Mouse (Mus musculus) Patski (cell line): Measurements from ENCODE around the gene Prdm16. TPM values are rescaled to one million over a fixed set of nuclear protein-coding genes. Genes with fewer than 3 reads are reported as not detected.

Experiments used
- ATAC-seq: fragments of 100-300 bp; one replicate; pipeline ENCODE4 v1.8.0; 2021
- CTCF ChIA-PET: fragments of 350-600 bp; sonication (Branson Sonifier 250); formaldehyde crosslinking; loops from one replicate; lab custom pipeline; 2022; ENCODE audit warnings: inconsistent platforms; lab: Charles Lee
- POLR2A ChIA-PET: fragments of 350-600 bp; sonication (Branson Sonifier 250); formaldehyde crosslinking; loops from one replicate; lab custom pipeline; 2022; ENCODE audit warnings: antibody characterized with exemption, inconsistent platforms; lab: Charles Lee
- DNase-seq: peaks from one replicate; pipeline ENCODE4 v3.0.0-alpha.2; 2011; ENCODE audit warnings: low read depth, low spot score
- H3K27me3 ChIP-seq: fragments of 371-371 bp; one replicate; pipeline ENCODE4 v1.5.1; 2021
- CTCF ChIP-seq: fragments of 100-300 bp; IDR thresholded peaks from one replicate; pipeline ENCODE4 v1.5.1; 2021
- in situ Hi-C: fragments of 300-500 bp; cut with MboI; formaldehyde crosslinking; loops from 3 replicates; pipeline ENCODE4 v1.11.1; 2018; ENCODE audit warnings: low pct_unique_long_range_greater_than_20kb, mixed read lengths
- polyA plus RNA-seq: library from polyadenylated mRNA; unstranded; gene quantifications from one replicate; pipeline ENCODE4 v1.2.3, GENCODE M21; 2021

The Prdm16 gene
- polyA plus RNA-seq, 1 experiment from 2014 or later = not detected

GRCm38 (mm10) chr4:154512518-154513090, 124.1 kb downstream of the Prdm16 start:
- no peak for DNase-seq
- ATAC-seq = no peak
- ChIA-PET CTCF (no interaction called here), POLR2A (no interaction called here)
- H3K27me3 ChIP-seq = no peaks in the 10 kb centered on the region
- in situ Hi-C loops = no loop called here
- no peak for TF ChIP-seq CTCF

DNA sequence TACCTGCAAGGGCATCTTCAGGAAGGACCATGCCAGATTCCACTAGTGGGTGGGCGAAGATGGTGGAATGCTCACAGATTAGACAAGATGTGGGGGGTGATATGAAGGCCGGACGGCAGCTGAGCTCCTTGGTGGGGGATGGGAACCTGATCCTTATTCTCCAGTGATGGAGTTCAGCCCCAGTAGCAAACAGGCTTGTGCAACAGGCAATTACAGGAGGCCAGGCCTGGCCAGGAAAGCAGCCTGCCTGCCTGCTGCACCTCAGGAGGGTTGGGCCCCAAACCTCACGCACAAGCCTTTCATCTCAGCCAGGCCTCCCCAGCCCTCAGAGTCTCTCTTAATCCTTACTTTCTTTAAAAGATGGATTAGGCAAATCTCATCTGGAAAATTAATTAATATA, 124.9 kb downstream of the Prdm16 start:
- CTCF ChIA-PET = no interaction called here
- in situ Hi-C loops = no loop called here
- TF ChIP-seq CTCF = no peak
- POLR2A ChIA-PET = no interaction called here
- ATAC-seq (no peak), DNase-seq (no peak)
- peaks cover 3% of the 10 kb centered on the region for H3K27me3 ChIP-seq

DNA sequence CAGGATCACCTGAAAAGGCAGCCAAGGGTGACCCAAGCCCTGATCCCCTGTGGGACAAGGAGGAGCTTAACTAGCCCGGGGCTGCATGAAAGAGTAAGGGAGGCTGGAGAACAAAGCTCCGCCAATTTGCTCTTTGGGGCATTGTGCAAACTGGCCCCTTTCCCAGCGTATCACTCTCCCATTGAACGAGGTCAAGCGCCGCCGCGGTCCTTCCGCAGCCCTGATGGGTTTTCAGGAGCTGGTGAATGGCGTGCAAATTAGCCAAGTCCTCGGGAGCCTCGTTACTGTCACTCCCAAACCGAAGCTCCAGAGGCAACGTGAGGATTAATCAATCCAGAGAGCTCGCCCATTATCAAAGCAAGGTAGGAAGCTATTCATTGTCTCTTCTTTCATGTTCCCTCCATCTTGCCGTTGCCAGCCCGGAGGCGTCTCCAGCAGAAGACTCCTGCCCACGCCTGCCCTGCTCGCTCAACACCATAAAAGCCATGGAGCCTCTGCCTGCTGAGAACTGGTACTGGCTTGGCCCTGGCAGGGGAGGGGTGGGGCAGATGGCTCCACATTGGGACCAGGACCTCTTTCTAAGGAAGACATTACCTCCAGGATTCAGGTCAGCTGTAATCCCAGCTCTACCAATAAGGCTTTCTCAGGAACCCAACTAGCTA, 129.8 kb downstream of the Prdm16 start:
- POLR2A ChIA-PET = no interaction called here
- TF ChIP-seq CTCF = no peak
- CTCF ChIA-PET = no interaction called here
- in situ Hi-C loops = no loop called here
- DNase-seq (no peak), ATAC-seq (no peak)
- H3K27me3 ChIP-seq = peaks cover 19% of the 10 kb centered on the region

DNA sequence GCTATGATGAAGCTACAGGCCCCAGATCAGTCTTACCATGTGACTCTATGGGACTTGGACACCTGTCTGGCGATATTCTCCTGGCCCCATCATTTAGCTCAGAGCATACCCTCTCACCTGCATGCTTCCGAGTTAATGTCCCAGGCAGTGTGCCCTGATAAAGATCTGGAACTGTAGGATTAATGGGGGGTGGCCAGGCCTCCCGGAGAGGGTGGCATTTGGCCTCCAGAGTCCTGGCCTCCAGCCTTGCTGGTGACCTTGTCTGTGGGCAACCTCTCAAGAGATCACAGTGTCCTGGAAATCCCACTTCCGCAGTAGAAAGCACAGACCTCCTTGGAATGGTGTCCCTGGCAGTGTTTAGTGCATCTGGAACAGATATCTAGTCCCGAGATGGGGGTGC, 131.4 kb downstream of the Prdm16 start:
- in situ Hi-C loops = no loop called here
- TF ChIP-seq CTCF = no peak
- ATAC-seq (no peak), DNase-seq (no peak)
- peaks cover 19% of the 10 kb centered on the region for H3K27me3 ChIP-seq
- ChIA-PET POLR2A (no interaction called here), CTCF (no interaction called here)

DNA sequence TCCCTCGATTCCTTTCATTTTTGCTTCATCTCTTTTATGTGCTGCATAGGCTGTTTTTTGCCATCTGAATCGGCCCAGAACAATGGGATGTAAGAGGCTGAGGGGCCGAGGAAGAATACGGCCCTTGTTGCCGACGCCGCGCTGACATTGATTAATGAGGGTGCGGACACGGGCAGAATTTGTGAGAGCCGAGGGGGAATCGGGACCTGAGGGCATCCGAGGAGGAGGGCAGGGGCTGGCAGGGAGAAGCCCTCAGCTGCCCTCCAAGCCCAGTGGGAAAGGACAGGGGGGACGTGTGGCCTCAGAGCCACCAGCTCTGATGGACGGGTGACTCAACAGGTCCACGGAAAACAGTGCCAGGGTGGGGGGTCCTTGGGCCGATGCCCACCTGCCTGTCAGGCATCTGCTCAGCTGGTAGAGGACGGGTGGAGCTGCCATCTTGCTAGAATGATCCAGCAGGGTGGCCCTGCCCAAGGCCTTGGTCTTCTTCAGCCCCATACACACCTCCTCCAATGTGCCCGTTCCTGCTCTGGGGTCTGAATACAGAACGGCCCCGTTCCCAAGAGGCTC, 133.3 kb downstream of the Prdm16 start:
- peaks cover 19% of the 10 kb centered on the region for H3K27me3 ChIP-seq
- in situ Hi-C loops = no loop called here
- no peak for TF ChIP-seq CTCF
- DNase-seq (no peak), ATAC-seq (no peak)
- ChIA-PET CTCF (no interaction called here), POLR2A (no interaction called here)

GRCm38 (mm10) chr4:154502403-154503000, 134.2 kb downstream of the Prdm16 start:
- DNase-seq (no peak), ATAC-seq (no peak)
- peaks cover 23% of the 10 kb centered on the region for H3K27me3 ChIP-seq
- TF ChIP-seq CTCF = no peak
- POLR2A ChIA-PET = no interaction called here
- CTCF ChIA-PET = no interaction called here
- in situ Hi-C loops = no loop called here

- ATAC-seq = no peak
- in situ Hi-C loops = no loop called here
- H3K27me3 ChIP-seq = peaks cover 14% of the 10 kb centered on the region
- TF ChIP-seq CTCF = no peak
- ChIA-PET POLR2A (no interaction called here), CTCF (no interaction called here)
- no peak for DNase-seq
These were observed 136.0 kb downstream of the Prdm16 start for GRCm38 (mm10) chr4:154500695-154501094.

GRCm38 (mm10) chr4:154499701-154500523, 136.8 kb downstream of the Prdm16 start:
- in situ Hi-C loops = no loop called here
- ChIA-PET POLR2A (no interaction called here), CTCF (no interaction called here)
- ATAC-seq (no peak), DNase-seq (peak; percentile 19)
- H3K27me3 ChIP-seq = peaks cover 14% of the 10 kb centered on the region
- no peak for TF ChIP-seq CTCF

DNA sequence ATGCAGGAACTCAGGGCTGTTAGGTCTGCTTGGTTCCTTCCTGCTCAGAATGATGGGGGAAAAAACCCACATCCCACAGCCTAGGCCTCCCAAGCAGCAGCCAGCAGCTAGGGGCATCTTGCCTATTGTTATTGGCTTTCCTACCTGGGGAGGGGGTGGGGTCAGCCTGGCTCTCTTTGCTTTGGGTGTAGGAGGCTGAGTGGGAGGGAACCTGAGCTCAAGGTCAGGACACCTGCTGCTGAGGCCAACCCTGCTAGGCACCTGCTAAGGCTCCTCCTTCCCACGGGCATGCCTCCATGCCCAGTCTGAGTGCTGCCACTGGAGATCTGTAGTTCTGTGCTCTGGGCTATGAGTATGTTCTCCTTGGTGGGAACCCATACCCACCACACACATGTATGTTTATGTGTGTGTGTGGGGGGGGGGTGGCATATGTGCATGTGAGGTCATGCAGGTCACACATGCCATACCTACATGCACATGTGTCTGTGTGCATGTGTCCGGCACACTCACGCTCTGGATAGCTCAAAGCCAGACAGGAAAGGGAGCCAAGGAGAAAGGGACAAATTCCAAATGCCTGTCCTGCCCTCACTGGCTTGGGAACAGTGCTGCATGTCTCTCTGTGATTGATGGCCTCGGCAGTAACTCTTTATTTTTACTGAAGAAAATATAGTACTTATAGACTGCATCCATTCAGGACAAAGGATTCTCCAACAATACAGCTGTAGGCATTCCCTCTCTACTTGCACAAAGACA, 139.1 kb downstream of the Prdm16 start:
- TF ChIP-seq CTCF = no peak
- ChIA-PET CTCF (no interaction called here), POLR2A (no interaction called here)
- ATAC-seq (no peak), DNase-seq (no peak)
- H3K27me3 ChIP-seq = peaks cover 20% of the 10 kb centered on the region
- in situ Hi-C loops = no loop called here

DNA sequence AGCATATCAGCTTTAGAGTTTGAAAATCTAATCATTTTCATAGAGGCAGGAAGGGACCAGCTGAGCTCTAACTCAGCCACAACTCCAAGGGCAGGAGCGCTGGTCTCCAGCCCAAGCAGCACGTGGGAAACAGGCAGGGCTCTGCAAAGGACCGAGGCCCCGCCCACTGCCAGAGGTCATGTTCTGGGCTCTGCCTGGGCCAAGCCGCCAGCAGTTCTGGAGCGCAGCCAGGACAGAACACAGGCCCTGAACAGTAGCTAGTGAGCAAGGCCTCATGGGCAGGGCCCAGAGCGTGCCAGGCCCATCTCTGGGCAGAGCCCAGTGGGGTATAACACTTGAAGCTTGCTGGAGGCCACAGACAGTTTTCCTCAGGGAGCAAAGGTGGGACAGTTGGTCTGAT, 139.7 kb downstream of the Prdm16 start:
- in situ Hi-C loops = no loop called here
- peaks cover 15% of the 10 kb centered on the region for H3K27me3 ChIP-seq
- no peak for ATAC-seq

More for the DNA sequence above, 139.7 kb downstream of the Prdm16 start:
- CTCF ChIA-PET = no interaction called here
- POLR2A ChIA-PET = no interaction called here
- DNase-seq = no peak
- no peak for TF ChIP-seq CTCF
